Mouse (Mus musculus): ENCODE data around the gene Tmprss9. TPM values are rescaled to one million over a fixed set of nuclear protein-coding genes. Genes with fewer than 3 reads are reported as not detected.
A peak's percentile ranks its signal among the peaks of the same experiment; 100 is the strongest.

The Tmprss9 gene
- total RNA-seq, 2 experiments from 2014 or later = not detected

DNA sequence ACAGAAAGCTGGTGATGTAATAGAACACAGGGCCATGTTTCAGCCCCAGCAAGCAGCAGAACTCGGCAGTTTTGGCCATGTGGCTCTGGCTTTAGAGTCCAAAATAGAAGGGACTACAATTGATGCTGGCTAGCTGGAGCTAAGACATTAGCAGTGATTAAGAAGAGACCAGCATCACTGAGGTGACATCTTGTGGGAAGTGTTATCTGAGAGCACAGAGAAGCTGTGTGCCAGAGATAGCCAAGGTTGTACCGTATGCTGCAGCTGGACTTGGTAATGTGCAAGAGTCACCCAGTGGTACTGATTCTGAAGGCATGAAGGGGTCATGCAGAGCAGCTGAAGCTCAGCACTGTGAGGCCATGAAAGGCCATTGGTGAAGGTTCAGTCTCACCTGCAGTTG is 43.6 kb downstream of the Tmprss9 start:
- no peak for DNase-seq

DNA sequence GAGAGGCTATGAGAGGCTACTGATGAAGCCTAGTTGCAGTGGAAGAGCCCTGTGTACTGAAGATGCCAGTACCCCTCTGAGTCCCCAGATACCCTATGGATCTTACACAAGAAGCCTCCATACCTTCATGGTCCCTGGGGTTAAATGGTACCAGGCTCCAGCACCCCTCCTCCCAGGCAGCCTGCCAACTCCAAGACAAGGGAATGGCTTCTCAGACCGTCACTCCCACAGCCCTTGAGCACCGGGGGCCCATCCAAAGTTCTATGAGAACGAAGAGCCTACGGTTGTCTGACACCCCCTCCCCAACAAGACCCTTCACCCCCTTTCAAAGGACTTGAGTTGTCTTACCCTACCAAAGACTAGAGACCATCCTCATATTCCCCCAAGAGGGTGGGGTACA is 44.1 kb downstream of the Tmprss9 start:
- no peak for DNase-seq

DNA sequence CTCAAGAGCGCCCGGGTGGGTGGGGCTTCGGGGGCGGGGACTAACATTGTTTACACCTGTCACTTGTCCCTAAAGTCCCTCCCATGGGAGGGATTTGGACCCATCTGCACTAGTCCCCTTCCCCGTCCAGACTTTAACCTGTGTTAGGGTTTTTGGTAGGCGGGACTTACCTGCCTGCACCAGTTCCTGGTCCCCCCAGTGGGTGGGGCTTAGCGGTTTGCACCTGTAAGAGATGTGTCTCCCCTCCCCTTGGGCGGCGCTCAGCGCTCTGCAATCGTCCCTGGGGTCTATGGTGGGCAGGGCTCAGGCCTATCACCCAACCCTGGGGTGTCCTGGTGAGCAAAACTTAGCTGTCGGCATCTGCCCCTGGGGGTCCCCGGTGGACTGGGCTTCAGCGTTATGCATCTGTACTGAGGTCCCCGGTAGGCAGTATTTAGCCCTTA is 45.7 kb downstream of the Tmprss9 start:
- no peak for DNase-seq

DNA sequence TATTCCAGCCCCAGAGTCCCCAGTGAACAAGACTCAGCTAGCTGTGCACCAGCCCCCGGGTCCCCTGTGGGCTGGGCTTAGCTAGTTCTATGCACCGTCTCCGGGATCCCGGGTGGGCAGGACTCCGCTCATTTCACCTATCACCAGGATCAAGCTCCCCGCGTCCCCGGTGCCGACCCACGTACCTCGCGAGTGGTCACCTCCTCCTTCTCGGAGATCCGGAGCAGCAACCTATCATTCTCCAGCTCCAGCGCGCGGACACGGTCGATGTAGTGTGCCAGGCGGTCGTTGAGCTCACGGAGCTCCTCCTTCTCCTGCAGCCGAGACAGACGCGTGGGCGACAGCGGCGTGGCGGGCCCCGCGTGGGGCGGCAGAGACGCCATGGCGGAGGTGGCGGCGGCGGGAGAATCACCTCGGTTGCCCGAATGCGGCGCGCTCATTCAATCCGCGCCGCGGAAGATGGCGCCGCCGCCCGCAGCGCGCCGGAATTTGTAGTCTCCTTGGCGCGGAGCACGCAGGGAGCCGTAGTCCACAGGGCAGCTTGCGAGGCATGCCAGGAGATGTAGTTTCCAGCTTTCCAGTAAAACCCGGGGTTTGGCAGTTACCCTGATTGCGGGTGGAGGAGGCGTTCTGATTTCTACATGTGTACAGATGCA is 46.3 kb downstream of the Tmprss9 start, which contains the start of gene Lmnb2:
Lmnb2 (minus strand) TSS at position 467 of the 656 bp plus-strand sequence.
- DNase-seq = peak; percentile 84 to 89

DNA sequence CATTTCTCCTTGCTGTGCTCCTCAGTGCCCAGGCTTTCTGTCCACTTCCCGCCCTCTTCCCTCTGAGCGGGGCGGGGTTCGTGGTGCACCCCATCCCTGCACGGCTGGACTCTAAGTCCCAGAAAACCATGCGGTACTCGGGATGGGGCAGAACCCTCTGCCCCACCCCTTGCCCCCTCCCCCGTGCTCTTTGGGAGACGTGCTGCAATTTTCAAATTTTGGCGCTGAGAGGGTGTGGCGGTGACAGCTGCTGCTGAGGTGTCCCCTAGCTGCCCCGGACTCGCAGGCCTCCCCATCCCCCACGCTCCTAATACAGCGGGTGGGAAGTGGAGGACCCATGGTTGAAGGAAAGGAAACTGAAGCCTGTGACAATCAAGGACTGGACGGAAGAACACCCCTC is 50.3 kb downstream of the Tmprss9 start:
- peak in 1 of 2 experiments; percentile 77 for DNase-seq

DNA sequence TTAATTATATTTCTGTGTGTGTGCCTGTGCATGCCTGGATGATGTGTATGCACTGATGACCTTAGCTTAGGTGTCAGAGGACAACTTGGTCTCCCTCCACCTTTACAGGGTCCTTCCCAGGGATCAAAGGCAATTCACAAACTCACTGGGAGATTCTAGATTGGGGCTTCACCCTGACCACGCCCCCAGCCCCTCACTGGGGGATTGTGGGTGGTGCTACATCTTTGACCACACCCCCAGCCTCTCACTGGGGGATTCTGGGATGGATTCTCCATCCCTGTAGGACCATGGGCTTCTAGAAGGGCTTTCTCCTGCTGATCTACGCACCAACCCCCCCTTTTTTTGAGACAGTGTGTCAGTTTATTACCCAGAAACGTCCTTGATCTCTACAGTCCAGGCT is 53.8 kb downstream of the Tmprss9 start:
- no peak for DNase-seq

DNA sequence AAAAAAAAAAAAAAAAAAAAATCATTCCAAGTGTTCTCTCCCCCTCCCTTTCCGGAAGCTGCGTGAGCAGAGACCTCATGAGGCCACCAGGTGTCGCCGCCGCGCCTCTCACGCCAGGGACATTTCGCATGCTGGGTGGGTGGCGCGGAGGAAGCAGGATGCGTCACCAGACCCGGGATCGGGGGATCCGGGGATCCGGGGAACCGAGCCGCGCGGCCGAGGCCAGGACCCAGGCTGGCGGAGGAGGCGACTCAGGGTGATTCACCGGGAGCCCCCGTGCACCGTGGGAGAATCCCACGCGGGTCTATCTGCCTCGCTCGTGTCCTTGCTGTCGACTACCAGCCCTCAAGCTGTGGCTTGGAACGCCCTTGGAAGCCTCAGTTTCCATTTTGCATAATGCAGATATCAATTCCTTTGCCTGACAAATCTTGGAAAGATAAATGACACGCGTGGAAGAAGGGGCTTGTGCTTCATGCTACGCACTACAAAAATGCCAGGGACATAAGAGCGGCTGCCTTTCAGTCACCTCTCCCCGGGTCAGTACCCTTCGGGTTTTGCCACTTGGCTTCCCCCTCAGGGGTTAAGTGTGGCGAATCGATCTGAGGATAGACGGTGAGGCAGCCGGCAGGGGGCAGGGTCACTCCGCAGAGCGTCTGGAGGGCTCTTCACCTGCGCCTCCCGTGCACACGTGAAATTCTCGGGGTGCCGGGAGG is 57.1 kb downstream of the Tmprss9 start:
- DNase-seq = peak; percentile 93 to 95

DNA sequence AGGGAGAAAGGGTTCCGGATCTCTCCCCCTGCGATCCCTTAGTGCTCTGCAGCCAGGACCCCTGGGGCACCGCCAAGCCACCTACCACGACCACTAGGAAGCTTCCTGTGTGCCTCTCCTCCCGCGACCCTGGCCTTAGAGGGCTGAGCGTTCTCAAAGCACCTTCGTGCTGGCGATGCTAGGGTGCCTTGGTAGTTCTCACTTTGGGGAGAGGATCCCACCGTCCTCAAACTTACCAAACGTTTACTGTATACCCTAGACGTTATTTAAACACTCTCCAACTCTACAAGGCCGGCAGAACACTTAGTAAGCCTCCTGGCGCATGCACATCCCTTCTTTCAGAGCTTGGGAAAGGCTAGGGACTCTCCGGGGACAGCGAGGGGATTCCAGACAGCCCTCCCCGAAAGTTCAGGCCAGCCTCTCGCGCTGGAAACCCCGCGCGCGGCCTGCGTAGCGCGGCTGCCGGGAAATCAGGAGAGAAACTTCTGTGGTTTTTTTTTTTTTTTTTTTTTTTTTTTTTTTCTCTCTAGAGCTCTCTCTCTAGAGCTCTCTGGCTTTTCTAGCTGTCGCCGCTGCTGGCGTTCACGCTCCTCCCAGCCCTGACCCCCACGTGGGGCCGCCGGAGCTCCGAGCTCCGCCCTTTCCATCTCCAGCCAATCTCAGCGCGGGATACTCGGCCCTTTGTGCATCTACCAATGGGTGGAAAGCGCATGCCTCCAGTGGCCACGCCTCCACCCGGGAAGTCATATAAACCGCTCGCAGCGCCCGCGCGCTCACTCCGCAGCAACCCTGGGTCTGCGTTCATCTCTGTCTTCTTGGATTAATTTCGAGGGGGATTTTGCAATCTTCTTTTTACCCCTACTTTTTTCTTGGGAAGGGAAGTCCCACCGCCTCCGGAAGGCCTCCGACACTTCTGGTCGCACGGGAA is 57.9 kb downstream of the Tmprss9 start, which contains the start of gene Gadd45b:
Gadd45b (plus strand) TSS at position 775 of the 928 bp plus-strand sequence.
- peak; percentile 99 for DNase-seq

DNA sequence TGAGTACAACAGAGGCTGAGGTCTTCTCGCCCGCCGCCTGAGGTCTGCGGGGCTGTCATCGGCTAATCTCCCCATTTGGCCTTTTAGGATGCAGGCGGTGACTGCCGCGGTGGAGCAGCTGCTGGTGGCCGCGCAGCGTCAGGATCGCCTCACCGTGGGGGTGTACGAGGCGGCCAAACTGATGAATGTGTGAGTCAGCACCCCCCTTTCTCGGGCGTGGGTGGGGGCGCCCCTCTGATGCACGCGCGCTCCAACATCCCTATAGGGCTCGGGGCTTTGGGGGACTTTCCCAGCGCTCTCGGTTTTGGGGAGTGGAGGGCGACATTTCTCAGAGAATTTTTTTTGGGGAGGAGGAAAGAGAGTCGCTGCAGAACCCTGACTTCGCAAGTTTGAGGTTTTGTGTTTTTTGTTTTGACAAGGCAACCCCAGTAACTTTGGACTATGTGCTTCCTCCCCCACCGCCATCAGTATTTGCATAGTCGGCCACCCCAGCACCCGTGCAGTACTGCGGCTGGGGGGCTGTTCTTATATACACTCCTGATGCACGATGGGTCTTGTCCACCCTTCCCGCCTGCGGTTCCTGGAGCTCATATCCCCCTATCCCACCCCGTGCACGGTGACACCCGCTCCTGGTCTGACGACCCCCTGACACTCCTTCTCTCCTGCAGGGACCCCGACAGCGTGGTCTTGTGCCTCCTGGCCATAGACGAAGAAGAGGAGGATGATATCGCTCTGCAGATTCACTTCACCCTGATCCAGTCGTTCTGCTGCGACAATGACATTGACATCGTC is 58.9 kb downstream of the Tmprss9 start:
- DNase-seq = peak; percentile 65 to 69

DNA sequence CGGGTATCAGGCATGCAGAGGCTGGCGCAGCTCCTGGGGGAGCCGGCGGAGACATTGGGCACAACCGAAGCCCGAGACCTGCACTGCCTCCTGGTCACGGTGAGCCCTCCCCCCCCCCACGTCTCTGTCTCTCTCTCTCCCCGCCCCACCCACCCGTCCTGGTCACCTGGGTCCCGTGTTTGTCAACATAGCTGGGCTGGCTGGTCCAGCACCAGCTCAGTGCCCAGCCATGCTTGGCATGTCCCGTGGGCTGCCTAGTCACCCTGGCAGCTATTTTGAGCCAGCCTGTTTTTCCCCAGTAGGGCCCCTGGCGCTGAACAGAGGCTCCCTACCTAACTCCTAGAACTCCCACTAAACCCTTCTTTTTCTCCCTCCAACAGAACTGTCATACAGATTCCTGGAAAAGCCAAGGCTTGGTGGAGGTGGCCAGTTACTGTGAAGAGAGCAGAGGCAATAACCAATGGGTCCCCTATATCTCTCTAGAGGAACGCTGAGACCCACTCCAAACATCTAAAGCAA is 59.6 kb downstream of the Tmprss9 start:
- peak; percentile 58 to 64 for DNase-seq

DNA sequence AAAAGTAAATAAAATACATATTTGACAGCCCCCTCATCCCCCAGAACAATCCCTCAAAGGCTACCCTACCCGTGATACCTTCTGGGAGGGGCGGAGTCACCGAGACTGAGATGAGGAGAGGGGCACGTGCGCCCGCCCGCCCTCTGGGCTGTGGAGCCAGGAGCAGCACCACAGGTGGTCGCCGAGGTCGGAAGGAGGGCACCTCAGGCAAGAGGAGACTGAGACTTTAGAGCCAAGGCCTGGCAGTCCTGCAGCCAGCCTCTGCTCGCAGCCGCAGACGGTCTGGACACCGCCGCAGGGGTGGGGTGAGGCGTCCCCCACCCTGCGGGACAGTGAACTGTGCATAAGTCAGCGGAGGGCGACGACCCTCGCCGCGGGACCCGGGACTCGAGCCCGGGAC is 60.0 kb downstream of the Tmprss9 start:
- DNase-seq = no peak

DNA sequence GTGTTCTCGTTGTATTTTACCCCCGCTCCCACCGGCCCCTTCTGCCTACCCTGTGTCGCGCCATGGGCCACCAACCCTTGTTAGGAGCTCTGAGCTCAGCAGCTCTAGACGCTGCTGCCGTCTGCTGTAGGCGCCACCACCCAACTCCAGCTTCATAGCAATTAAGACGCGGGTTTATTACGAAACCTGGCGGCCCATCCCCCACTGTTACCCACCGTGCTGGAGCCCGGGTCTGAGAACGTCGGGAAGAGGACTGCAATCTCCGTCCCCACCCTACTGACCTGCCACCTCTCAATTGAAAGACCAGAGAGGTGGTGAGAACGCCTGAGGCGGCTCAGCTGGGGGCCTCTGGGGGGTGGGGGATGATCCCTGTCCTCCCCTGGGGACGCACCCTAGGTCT is 60.6 kb downstream of the Tmprss9 start:
- peak in 1 of 2 experiments; percentile 42 for DNase-seq

DNA sequence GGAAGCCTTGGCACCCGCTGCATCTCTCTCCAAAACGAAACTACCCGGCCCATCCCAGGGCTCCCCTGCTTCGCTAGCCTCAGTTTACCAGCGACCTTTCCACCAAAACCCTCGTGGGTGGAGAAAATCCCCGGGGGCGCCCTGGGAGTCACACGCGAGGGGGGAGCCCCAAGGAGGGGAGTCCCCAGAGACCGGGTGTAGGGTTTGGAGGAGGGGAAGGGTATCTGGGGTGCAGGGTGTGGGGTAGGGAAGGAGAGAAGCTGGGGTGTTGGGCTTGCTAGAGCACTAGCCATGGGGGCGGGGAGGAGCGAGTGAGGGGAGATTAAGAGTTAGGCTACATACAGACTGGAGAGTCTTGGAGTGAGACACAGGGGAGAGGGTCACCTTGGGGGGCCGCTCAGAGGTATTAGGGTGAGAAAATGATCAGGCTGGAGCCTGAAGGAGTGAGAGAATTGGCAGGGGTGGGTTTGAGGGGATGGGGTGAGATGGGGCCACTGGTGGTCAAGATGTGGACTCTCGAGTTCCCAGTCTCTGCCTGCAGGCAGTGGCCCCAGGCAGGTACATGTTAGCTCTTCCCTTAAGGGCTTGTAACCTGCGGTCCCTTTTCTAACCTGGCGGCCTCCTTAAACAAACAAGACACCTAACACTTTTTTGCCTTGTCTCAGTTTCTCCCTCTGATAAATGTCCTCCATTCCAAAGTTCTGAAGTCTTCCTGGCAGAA is 61.2 kb downstream of the Tmprss9 start:
- peak in 1 of 2 experiments; percentile 27 for DNase-seq

DNA sequence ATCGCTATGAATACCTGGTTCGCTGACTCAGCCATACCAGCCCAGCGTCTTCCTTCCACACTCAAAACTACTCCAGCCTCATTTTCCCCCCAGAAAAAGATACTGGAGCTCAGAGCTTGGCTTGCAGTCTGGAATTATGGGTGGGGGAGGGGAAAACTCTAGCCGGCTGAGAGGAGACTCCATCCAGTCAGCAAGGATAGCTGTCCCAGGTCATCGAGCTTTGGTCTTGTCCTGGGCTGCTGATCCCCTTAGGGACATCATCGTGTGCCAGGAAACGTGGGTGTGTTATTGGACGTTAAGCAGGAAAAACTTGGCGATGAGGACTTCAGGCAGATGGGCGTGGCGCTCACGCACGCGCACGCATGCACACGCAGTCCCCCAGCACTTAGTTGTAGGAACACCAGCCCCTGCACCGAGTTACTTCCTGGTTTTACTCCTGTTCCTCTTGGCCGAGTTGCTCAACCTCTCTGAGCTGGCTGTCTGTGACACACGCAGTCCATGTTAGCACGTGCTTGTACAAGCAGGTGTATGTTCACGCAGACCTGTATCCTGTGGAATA is 61.9 kb downstream of the Tmprss9 start:
- peak in 1 of 2 experiments; percentile 37 for DNase-seq

DNA sequence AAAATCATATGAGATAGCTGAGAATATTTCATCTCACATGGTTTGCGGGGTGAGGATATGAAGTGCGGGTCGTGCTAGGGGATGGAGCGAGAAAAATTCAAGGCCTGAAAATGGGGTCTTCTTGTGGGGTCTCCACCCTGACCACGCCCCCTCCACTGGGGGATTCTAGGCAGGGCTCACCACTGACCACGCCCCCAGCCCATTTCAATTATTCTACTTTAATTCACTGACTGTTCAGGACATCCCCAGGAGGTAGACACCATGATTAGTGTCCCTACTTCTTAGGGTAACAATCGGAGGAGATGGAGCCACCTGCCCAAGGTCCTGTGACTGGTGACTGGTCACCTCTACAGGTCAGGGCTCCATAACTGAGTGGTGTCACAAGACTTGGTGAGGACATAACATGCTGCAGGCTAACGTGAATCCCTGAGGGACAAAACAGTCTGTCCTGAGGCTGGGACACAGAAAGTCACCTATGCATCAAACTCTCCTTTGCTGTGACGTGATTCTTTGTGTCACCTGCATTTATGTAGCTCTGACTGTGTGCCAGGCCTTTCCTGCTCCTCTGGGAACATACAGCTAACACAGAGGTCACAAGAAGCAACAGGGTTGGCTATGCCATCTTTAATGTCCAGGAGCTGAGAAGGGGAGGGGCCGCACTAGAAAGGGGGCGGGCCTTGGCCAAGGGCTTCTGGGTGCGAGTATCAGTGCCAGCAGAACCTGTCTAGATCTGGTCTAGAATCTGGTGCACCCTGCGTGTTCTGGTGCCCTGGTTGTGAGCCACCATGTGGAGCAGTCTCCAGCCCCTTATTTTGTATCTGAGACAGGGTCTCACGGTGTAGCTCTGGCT is 62.7 kb downstream of the Tmprss9 start:
- DNase-seq = no peak

DNA sequence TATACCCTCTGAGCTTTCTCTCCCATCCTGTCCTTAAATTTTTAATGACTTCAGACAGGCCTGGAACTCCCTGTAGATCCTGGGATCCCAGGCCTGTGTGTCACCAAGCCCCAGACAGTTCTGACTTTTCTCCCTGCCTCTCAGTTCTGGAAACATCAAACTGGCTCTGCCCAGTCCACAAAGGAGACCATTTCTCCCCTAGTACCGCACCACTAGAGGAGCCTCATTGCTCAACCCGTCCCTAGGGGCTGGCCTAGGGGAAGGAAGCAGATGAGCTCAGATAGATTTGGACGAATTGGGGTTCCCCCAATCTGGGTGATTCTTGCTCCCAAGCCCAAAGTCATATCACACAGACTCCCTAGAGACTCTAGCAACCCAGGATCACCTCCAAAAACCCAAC is 63.6 kb downstream of the Tmprss9 start:
- DNase-seq = peak in 1 of 2 experiments; percentile 39

DNA sequence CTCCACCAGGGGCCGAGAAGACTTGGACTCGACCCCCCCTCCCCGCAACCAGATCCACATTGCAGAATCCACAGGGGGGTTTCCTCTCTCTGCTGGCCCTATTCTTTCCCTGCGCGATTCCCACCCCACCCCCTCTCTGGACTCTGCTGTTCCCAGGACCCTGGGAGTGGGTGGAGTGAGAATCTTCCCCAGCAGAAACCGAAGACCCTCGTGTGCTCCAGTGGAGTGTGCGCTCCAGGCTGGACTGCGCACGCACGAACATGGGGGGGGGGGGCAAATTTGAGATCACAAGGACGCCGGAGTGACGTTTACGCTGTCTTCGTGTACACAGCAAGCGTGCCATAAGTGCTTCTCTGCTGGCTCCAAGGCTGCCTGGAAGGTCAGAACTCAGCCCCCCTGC is 64.0 kb downstream of the Tmprss9 start:
- DNase-seq = no peak

DNA sequence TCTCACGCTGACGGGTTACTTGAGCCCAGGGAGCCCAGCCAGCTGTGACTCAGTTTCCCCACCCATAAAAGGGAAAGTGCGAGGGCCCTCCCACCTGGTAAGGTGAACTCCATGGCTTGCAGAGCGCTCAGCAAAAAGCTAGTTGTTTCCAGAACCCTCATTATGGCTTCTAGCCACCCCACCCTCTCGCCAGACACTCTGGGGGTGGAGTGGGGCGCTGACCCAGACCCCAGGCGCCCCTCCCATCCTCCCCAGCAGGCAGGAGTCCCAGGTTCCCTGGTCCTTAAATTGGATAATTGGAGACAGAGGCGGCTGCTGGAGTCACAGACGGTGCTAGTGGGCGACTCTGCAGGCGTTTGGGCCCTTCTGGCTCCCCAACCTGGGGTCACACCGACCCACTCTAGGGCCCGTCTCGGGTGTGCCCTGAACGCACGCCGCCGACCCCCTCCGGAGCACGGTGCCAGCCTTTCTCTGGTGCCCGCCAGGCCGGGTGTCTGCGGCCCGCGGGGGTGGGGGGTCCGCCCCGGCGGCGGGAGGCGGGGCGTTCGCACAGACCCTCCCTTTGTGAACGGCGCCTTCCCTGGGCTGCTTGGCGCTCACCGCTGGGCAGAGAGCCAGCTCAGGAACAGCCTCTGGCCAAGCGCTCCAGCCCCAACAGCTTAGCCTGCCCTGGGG is 64.6 kb downstream of the Tmprss9 start:
- DNase-seq = peak; percentile 78 to 87

DNA sequence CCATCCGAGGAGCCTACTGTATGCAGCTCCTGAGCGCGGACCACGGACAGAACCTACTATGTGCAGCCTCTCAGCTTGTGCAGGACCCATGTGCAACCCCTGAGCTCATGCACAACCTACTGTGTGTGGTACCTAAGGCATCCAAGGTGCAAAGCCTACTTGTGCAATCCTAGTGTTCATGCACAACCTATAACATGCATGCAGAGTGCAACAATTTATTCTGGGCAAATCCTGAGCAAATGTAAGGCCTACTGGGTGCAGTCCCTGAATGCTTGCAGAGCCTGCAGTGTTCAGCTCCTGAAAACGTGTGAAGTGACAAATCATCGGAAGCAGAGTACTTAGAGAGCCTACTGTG is 65.1 kb downstream of the Tmprss9 start:
- DNase-seq = no peak
